Mouse (Mus musculus): ENCODE measurements around the gene E430018J23Rik.
"Not testable (repeated sequence)": the region's sequence is repeated elsewhere in the genome, so short reads cannot be mapped to it uniquely, and the experiment has no call there.

Gene E430018J23Rik

GRCm38 (mm10) chr7:127385560-127385959 lies 7.9 kb downstream of the E430018J23Rik start:
- CTCF ChIA-PET = interaction anchor here (0.6 kb wide), 1 partner anchor 22 kb away, joined by 3 read pairs; no protein-coding TSS in a partner anchor

GRCm38 (mm10) chr7:127378310-127378921 lies 15.0 kb downstream of the E430018J23Rik start:
- CTCF ChIA-PET = no interaction called here

GRCm38 (mm10) chr7:127375271-127376245 lies 17.9 kb downstream of the E430018J23Rik start, which contains the start of gene Zfp747:
Gene Zfp747, minus strand, starts transcription at chr7:127376050.
- CTCF ChIA-PET = not testable (repeated sequence)

- CTCF ChIA-PET = not testable (repeated sequence)
These were observed 21.6 kb downstream of the E430018J23Rik start for GRCm38 (mm10) chr7:127371870-127372269.

DNA sequence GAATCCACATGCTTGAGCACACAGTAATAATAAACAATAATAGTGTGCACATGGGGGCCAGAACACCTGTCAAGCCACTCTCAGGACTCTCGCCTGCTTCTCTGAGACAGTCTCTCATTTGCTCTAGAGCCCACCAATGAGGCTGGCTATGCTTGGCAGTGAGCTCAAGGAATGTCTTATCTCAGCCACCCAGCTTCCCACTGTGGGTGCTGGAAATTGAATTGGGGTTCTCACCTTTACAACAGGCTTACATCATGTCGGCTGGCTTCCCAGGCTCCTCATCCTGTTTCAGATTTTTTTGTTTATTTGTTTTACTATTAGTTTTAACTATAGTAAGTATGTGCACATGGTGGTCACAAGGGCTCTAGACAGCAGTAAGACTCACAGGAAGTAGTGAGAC lies 22.2 kb downstream of the E430018J23Rik start:
- CTCF ChIA-PET = no interaction called here

DNA sequence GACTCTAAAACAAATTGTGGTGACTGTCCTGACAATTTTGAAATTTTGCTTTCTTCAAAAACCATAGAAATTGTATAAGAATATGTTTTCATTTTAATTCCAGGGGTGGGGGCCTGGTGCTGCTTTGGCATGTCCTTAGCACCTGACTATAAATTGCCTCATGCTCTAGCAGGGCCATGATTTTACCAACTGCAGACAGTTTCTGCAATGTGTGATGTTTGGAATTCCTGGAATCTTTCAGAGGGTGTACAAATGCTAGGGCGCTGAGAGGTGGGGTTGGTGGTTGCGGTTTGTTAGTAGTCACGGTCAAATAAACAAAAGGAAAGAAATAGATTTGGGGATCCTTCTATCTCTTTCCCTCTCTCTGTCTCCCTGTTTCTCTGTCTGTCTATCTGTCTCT lies 27.2 kb downstream of the E430018J23Rik start:
- CTCF ChIA-PET = no interaction called here

DNA sequence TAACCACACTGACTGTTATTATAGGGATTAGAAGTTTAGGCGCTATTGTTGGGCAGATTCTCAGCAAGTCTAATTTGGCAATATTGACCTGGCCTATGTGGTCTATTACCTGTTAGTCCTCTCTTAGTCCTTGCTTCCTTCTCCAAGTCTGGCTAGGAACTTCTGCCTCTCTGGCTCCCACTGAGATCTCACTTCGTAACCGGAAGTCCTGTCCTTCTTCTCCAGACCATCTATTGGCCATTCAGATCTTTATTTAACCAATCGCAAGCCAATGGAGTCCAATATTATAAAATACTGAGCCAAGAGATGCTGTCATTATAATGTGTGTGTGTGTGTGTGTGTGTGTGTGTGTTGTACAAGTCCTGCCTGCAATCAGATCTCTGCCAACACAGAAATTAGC lies 29.3 kb downstream of the E430018J23Rik start:
- CTCF ChIA-PET = interaction anchor here (0.6 kb wide), 1 partner anchor 87 kb away, joined by 3 read pairs; no protein-coding TSS in a partner anchor

- CTCF ChIA-PET = interaction anchor here (0.6 kb wide), 1 partner anchor 86 kb away, joined by 3 read pairs; no protein-coding TSS in a partner anchor
These were observed 29.9 kb downstream of the E430018J23Rik start for GRCm38 (mm10) chr7:127363475-127363921.

DNA sequence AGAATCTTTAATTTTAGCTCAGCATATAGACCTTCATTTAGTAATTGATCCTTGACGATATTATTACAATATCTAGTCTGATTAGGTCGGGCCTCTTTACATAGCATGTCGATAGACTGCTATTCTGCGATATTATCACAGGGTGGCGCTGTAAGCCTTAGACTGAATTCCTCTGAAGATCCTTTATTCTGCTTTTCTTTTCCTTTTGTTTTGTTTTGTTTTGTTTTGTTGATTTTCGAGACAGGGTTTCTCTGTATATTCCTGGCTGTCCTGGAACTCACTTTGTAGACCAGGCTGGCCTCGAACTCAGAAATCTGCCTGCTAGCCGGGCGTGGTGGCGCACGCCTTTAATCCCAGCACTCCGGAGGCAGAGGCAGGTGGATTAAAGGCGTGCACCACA lies 31.0 kb downstream of the E430018J23Rik start:
- CTCF ChIA-PET = not testable (repeated sequence)

GRCm38 (mm10) chr7:127361449-127361848 lies 32.0 kb downstream of the E430018J23Rik start:
- CTCF ChIA-PET = interaction anchor here (0.7 kb wide), 1 partner anchor 38 kb away, joined by 3 read pairs; no protein-coding TSS in a partner anchor

GRCm38 (mm10) chr7:127360265-127360664 lies 33.2 kb downstream of the E430018J23Rik start:
- CTCF ChIA-PET = interaction anchor here (0.6 kb wide), 1 partner anchor 137 kb away, joined by 8 read pairs; no protein-coding TSS in a partner anchor

GRCm38 (mm10) chr7:127358472-127358871 lies 35.0 kb downstream of the E430018J23Rik start:
- CTCF ChIA-PET = no interaction called here

DNA sequence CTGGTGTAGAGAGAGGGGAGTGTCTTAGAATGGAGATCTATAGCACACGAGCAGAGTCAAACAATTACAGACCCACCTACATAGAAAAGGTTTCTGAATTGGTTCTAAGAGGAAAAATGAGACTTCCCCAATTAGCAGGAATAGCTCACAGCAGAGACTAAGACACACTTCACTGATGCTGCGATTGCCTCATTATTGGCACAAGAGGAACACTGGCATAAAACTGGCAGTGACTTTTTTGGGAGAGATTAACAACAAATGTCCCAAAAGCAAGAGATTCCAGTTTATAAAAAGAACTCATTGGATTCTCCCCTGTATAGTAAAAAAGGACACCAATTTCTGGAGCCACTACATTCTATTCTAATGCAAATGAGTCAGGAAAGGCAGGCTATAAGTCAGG lies 35.6 kb downstream of the E430018J23Rik start:
- CTCF ChIA-PET = no interaction called here

- CTCF ChIA-PET = no interaction called here
These were observed 37.6 kb downstream of the E430018J23Rik start for GRCm38 (mm10) chr7:127355796-127356195.

- CTCF ChIA-PET = no interaction called here
These were observed 42.0 kb downstream of the E430018J23Rik start for GRCm38 (mm10) chr7:127351230-127352004.

DNA sequence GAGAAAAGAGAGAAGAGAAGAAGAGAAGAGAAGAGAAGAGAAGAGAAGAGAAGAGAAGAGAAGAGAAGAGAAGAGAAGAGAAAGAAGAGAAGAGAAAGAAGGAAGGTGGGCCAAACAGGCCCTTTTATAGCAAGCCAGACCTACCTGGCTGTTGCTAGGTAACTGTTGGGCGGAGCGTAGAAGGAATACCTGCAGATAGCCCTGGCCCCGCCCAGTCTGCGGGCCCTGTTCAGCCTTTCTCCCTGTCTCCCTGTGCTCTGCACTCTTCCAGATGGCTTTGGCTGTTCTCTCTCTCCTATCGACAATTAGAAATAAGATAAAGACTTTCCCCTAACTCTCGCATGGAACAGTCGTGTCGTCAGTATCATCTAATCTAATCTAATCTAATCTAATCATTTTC lies 46.8 kb downstream of the E430018J23Rik start:
- CTCF ChIA-PET = no interaction called here

DNA sequence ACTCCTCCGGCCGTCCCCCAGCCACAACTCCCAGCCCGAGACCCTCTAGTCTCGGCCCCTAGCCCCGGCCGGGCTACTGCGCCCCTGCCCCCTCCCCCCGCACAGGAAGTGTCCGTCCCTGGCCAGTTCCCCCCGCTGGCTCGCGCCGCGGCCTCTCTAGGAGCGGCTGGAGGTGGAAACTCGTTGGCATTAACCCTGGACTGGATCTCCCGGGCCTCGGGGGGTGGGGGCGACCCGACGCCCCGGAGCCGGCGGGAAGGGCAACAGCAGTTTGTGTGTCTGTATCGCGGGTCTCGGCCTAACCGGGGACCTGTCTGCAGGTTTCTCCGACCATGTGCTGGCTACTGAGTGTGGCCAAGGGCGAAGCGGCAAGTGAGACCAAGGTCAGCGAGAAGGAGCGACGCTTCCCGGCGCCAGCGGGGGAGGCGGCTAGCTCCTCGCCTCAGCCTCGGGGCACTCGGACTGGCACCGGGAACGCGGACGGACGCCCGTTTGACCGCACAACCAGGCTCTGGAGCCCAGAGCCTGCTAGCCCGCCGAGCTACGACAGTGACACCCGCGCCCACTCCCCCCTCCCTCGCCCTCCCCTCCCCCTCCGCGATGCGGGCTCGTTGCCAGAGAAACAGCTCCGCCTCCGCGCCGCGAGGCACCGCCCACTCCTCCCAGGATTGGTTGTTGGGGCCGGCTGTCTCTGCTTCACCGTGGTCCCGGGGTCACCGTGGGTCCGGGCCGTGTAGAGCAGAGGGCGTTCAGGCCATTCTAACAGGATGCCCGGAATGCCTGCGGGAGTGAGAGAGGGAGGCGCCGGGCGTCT lies 47.7 kb downstream of the E430018J23Rik start, which contains the start of gene Zfp768:
TSS of gene Zfp768 (minus strand) at position 78 of the 814 bp plus-strand sequence.
- CTCF ChIA-PET = no interaction called here

- CTCF ChIA-PET = no interaction called here
These were observed 48.3 kb downstream of the E430018J23Rik start for GRCm38 (mm10) chr7:127345092-127345491.

GRCm38 (mm10) chr7:127344371-127344770 lies 49.1 kb downstream of the E430018J23Rik start:
- CTCF ChIA-PET = no interaction called here

- CTCF ChIA-PET = no interaction called here
These were observed 49.9 kb downstream of the E430018J23Rik start for GRCm38 (mm10) chr7:127343351-127344019.

Measured in spleen, embryonic (tissue).